Mouse (Mus musculus) heart, embryonic 13.5 days (tissue): ENCODE results near the gene Id2. TPM values are rescaled to one million over a fixed set of nuclear protein-coding genes. Genes with fewer than 3 reads are reported as not detected.

Source experiments
- ATAC-seq: fragments of 200-750 bp; cut with Nextera tagmentation; 2 replicates; pipeline ENCODE4 v1.8.0; 2017; ENCODE audit warnings: moderate TSS enrichment; ENCODE audit not compliant: insufficient number of reproducible peaks, low FRiP score, low TSS enrichment; ENCODE audit errors: extremely low read depth
- H3K27ac ChIP-seq: fragments of 300-500 bp; sonication (generic); replicated peaks from 2 replicates; pipeline ENCODE4 v1.5.1; 2015; ENCODE audit warnings: moderate library complexity, mild to moderate bottlenecking, inconsistent platforms
- H3K27me3 ChIP-seq: fragments of 300-500 bp; sonication (generic); replicated peaks from 2 replicates; pipeline ENCODE4 v1.6.1; 2015; ENCODE audit warnings: mild to moderate bottlenecking, inconsistent platforms
- H3K36me3 ChIP-seq: fragments of 300-500 bp; sonication (generic); 2 replicates; pipeline ENCODE4 v1.6.1; 2015; ENCODE audit warnings: mild to moderate bottlenecking, inconsistent platforms
- H3K4me1 ChIP-seq: fragments of 300-500 bp; sonication (generic); 2 replicates; pipeline ENCODE4 v1.6.1; 2015; ENCODE audit warnings: inconsistent platforms
- H3K4me2 ChIP-seq: fragments of 300-500 bp; sonication (generic); 2 replicates; pipeline ENCODE4 v1.6.1; 2015; ENCODE audit warnings: inconsistent platforms, mild to moderate bottlenecking, moderate library complexity
- H3K4me3 ChIP-seq: fragments of 300-500 bp; sonication (generic); 2 replicates; pipeline ENCODE4 v1.5.1; 2015; ENCODE audit warnings: moderate library complexity, mild to moderate bottlenecking, inconsistent platforms
- H3K9ac ChIP-seq: fragments of 300-500 bp; sonication (generic); 2 replicates; pipeline ENCODE4 v1.6.1; 2015; ENCODE audit warnings: inconsistent platforms, mild to moderate bottlenecking, moderate library complexity
- H3K9me3 ChIP-seq: fragments of 300-500 bp; sonication (generic); 2 replicates; pipeline ENCODE4 v1.6.1; 2016; ENCODE audit warnings: inconsistent platforms
- WGBS: fragments of 180-500 bp; shearing (Covaris S2); methylation state at CpG from one replicate; pipeline ENCODE4 v1.1.7; 2015; ENCODE audit warnings: mixed read lengths; 5-methylcytosine and 5-hydroxymethylcytosine counted together
- polyA plus RNA-seq: library from polyadenylated mRNA; unstranded; fragments of >200 nt; fragmentation: Nextera tagmentation; extraction: Ambion mirVana; gene quantifications from 2 replicates; pipeline ENCODE4 v1.2.1, GENCODE M21; 2015

The Id2 gene
- polyA plus RNA-seq, 1 experiment from 2014 or later = 255 TPM

GRCm38 (mm10) chr12:25073374-25073773 lies 23.6 kb downstream of the Id2 start:
- H3K4me2 ChIP-seq = no peak overlapping the region
- peak overlapping the region; percentile 75 for H3K27ac ChIP-seq
- WGBS = 44% methylated on average over 4 of the region's 4 CpGs
- H3K36me3 ChIP-seq = no peaks in the 10 kb centered on the region
- peak; percentile 51; the same call in 1 of the 2 replicates for ATAC-seq
- H3K4me3 ChIP-seq = no peak overlapping the region
- H3K9me3 ChIP-seq = 0 out of 2 replicates have a peak, but pooled peaks cover 3% of the 10 kb centered on the region
- H3K4me1 ChIP-seq = peaks cover 25% of the 10 kb centered on the region
- H3K27me3 ChIP-seq = no peaks in the 10 kb centered on the region
- no peak overlapping the region for H3K9ac ChIP-seq

GRCm38 (mm10) chr12:25062264-25062663 lies 34.7 kb downstream of the Id2 start:
- no peaks in the 10 kb centered on the region for H3K9me3 ChIP-seq
- no peak overlapping the region for H3K9ac ChIP-seq
- H3K27me3 ChIP-seq = no peaks in the 10 kb centered on the region
- H3K4me3 ChIP-seq = no peak overlapping the region
- no peak for ATAC-seq
- 86% methylated on average over 6 of the region's 6 CpGs for WGBS
- H3K4me2 ChIP-seq = no peak overlapping the region
- H3K27ac ChIP-seq = no peak overlapping the region
- no peaks in the 10 kb centered on the region for H3K4me1 ChIP-seq
- peaks cover 35% of the 10 kb centered on the region for H3K36me3 ChIP-seq

GRCm38 (mm10) chr12:25060901-25061300 lies 36.0 kb downstream of the Id2 start:
- 85% methylated on average over 7 of the region's 7 CpGs for WGBS
- no peak overlapping the region for H3K4me2 ChIP-seq
- H3K36me3 ChIP-seq = peaks cover 45% of the 10 kb centered on the region
- H3K4me3 ChIP-seq = no peak overlapping the region
- no peak overlapping the region for H3K27ac ChIP-seq
- no peak overlapping the region for H3K9ac ChIP-seq
- no peaks in the 10 kb centered on the region for H3K4me1 ChIP-seq
- no peaks in the 10 kb centered on the region for H3K9me3 ChIP-seq
- no peak for ATAC-seq
- H3K27me3 ChIP-seq = no peaks in the 10 kb centered on the region

GRCm38 (mm10) chr12:25059487-25060200 lies 37.3 kb downstream of the Id2 start:
- ATAC-seq = no peak
- Histone ChIP-seq H3K27me3 (no peaks in the 10 kb centered on the region), H3K27ac (no peak overlapping the region), H3K4me3 (no peak overlapping the region), H3K9me3 (no peaks in the 10 kb centered on the region), H3K36me3 (peaks cover 56% of the 10 kb centered on the region), H3K4me1 (peaks cover 3% of the 10 kb centered on the region), H3K4me2 (no peak overlapping the region), H3K9ac (no peak overlapping the region)
- WGBS = 85% methylated on average over 9 of the region's 9 CpGs

GRCm38 (mm10) chr12:25054963-25055362 lies 42.0 kb downstream of the Id2 start:
- 67% methylated on average over 4 of the region's 4 CpGs for WGBS
- H3K27ac ChIP-seq = no peak overlapping the region
- H3K4me2 ChIP-seq = no peak overlapping the region
- ATAC-seq = no peak
- H3K9me3 ChIP-seq = no peaks in the 10 kb centered on the region
- H3K4me3 ChIP-seq = no peak overlapping the region
- H3K9ac ChIP-seq = no peak overlapping the region
- peaks cover 3% of the 10 kb centered on the region for H3K4me1 ChIP-seq
- H3K36me3 ChIP-seq = peaks cover 90% of the 10 kb centered on the region
- H3K27me3 ChIP-seq = no peaks in the 10 kb centered on the region

GRCm38 (mm10) chr12:25054511-25054910 lies 42.4 kb downstream of the Id2 start:
- Histone ChIP-seq H3K27me3 (no peaks in the 10 kb centered on the region), H3K4me2 (no peak overlapping the region), H3K4me3 (no peak overlapping the region), H3K9ac (no peak overlapping the region), H3K27ac (no peak overlapping the region), H3K9me3 (no peaks in the 10 kb centered on the region), H3K36me3 (peaks cover 87% of the 10 kb centered on the region), H3K4me1 (peaks cover 3% of the 10 kb centered on the region)
- 68% methylated on average over 7 of the region's 7 CpGs for WGBS
- ATAC-seq = no peak

- 72% methylated on average over 5 of the region's 5 CpGs for WGBS
- Histone ChIP-seq H3K36me3 (peaks cover 68% of the 10 kb centered on the region), H3K9ac (no peak overlapping the region)
Observed at GRCm38 (mm10) chr12:25049253-25049652, 47.7 kb downstream of the Id2 start.

GRCm38 (mm10) chr12:25044579-25044978 lies 52.4 kb downstream of the Id2 start:
- peaks cover 62% of the 10 kb centered on the region for H3K36me3 ChIP-seq
- H3K4me1 ChIP-seq = peaks cover 5% of the 10 kb centered on the region; the same call in 1 of the 2 replicates
- 91% methylated on average over 4 of the region's 4 CpGs for WGBS
- no peaks in the 10 kb centered on the region for H3K27me3 ChIP-seq
- no peak overlapping the region for H3K9ac ChIP-seq
- H3K27ac ChIP-seq = no peak overlapping the region
- H3K4me3 ChIP-seq = no peak overlapping the region
- no peak for ATAC-seq
- no peak overlapping the region for H3K4me2 ChIP-seq
- H3K9me3 ChIP-seq = no peaks in the 10 kb centered on the region

More at GRCm38 (mm10) chr12:25049253-25049652, 47.7 kb downstream of the Id2 start:
- Histone ChIP-seq H3K4me1 (peaks cover 5% of the 10 kb centered on the region; the same call in 1 of the 2 replicates), H3K27me3 (no peaks in the 10 kb centered on the region), H3K9me3 (no peaks in the 10 kb centered on the region), H3K4me3 (no peak overlapping the region), H3K27ac (no peak overlapping the region), H3K4me2 (no peak overlapping the region)
- no peak for ATAC-seq

- WGBS = 89% methylated on average over 2 of the region's 2 CpGs
- Histone ChIP-seq H3K4me2 (no peak overlapping the region), H3K9ac (no peak overlapping the region), H3K27ac (no peak overlapping the region), H3K9me3 (no peaks in the 10 kb centered on the region), H3K4me3 (no peak overlapping the region), H3K27me3 (no peaks in the 10 kb centered on the region), H3K36me3 (peaks cover 65% of the 10 kb centered on the region), H3K4me1 (peaks cover 5% of the 10 kb centered on the region; the same call in 1 of the 2 replicates)
- no peak for ATAC-seq
Observed at GRCm38 (mm10) chr12:25044056-25044455, 52.9 kb downstream of the Id2 start.

Other genes starting within 250 kb of the Id2 start
- 28.2 and 30.1 TPM in 2 replicates for gene Kidins220, start 122.2 kb downstream of the Id2 start, polyA plus RNA-seq